24 mouse cellular contexts compared by ENCODE assay signal in genomic region chr2:6603880-6604279, GRCm38 (mm10).
A peak's percentile ranks its signal among the peaks of the same experiment; 100 is the strongest.
DNase-seq lines count a peak whose midpoint lies in the region; ATAC-seq and TF ChIP-seq lines count a peak whose summit lies in the region.
"Had no signal": no experiment of that assay in that cellular context is flagged by ENCODE, and none has a peak within 500 bp of the region (broad histone marks: within the 10 kb centered on the region; RNA-seq: fewer than 3 reads in every experiment).

No protein-coding gene starts in this region.

- intact Hi-C loops in left cerebral cortex, adult 2 months (cut with DNase I): no loop called here

- H3K4me3 ChIP-seq in left cerebral cortex, adult 2 months: no peak overlapping the region
- H3K4me3 ChIP-seq: forebrain, embryonic 12.5 days; gastrocnemius, adult 2 months; heart, embryonic 13.5 days; hindbrain, embryonic 15.5 days; kidney, embryonic 15.5 days; lung, embryonic 15.5 days; neural tube, embryonic 15.5 days; stomach, embryonic 15.5 days had no signal

- ATAC-seq in cerebellum, adult (ENCODE audit: insufficient number of reproducible peaks, low FRiP score, low TSS enrichment): no peak; the same call in 1 of the 2 replicates
- ATAC-seq: intestine, embryonic 16.5 days; midbrain, embryonic 16.5 days had no signal

- no peak overlapping the region for H3K27ac ChIP-seq in left cerebral cortex, adult 2 months
- H3K27ac ChIP-seq: forebrain, embryonic 12.5 days; gastrocnemius, adult 2 months; heart, embryonic 13.5 days; hindbrain, embryonic 15.5 days; kidney, embryonic 15.5 days; lung, embryonic 15.5 days; neural tube, embryonic 15.5 days; stomach, embryonic 15.5 days had no signal

- TF ChIP-seq CTCF in left cerebral cortex, adult 2 months (IDR thresholded peaks at IDR 0.05): peak; percentile 31

- no peak for DNase-seq in left cerebral cortex, adult 2 months (ENCODE audit: extremely low spot score in 1 of 2, low spot score in 2 of 2)
- no peak for DNase-seq in left cerebral cortex, adult 18-20 months (ENCODE audit: low spot score in 2 of 2)
- peak; percentile 17 for DNase-seq in thymus, postnatal 14 days
- no peak for DNase-seq in thymus, adult 18-20 months
- DNase-seq in ZHBTc4 (ENCODE audit: low read depth, low spot score): peak; percentile 44
- no peak for DNase-seq in layer of hippocampus, postnatal 10 days (ENCODE audit: low spot score in 2 of 2)
- DNase-seq: B cell, adult 2 months; cerebellum, adult 8-10 months; gastrocnemius, adult 2 months; heart, postnatal 36 days; kidney, postnatal 4 days; right cerebral cortex, postnatal 14 days; spleen, adult 18-20 months; thymus, postnatal 25 days had no signal

Comparison
In these comparisons a context has a peak if more than half of its experiments do, and no peak if none do; other contexts are left out.
1. DNase-seq: peak in thymus, postnatal 14 days (single experiment) and ZHBTc4 (single experiment); none in left cerebral cortex, adult 2 months (0 of 2), left cerebral cortex, adult 18-20 months (0 of 2), thymus, adult 18-20 months (0 of 2) and layer of hippocampus, postnatal 10 days (0 of 2).